Mouse (Mus musculus): ENCODE data around the gene Gins3.
"Not testable (repeated sequence)": the region's sequence is repeated elsewhere in the genome, so short reads cannot be mapped to it uniquely, and the experiment has no call there.

Gene Gins3

GRCm38 (mm10) chr8:95655831-95656230 lies 22.6 kb downstream of the Gins3 start:
- DNase-seq: no peak

DNA sequence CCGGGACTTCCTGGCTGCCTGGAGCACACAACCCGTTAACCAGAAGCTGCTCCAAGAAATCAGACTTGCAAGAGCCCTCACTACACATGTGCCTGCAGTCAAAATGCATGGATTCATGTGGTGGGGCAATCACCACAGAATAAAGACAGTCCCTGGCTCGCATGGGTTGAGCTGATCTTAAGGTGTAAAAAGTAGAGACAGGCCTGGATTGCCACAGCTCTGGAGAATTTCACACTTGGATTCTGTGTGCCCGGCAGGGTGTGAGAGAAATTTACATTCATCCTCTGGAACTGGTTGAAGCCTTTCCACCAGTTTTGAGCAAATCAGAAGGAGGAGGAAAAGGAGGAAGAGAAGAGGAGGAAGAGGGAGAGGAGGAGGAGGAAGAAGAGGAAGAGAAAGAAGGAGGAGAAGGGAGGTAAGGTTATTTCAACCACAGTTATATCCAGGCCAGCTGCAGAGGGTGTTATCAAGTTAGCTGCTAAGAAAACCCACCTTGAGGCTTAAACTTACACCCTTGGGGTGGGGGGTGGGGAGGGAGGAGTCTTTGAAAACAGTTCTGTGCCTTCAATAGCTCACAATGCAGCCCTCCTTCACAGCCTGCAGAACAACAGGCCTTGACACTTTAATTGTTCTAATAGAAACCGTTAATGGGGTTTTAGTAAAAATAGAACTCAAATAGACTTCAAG lies 23.2 kb downstream of the Gins3 start:
- DNase-seq: no peak

DNA sequence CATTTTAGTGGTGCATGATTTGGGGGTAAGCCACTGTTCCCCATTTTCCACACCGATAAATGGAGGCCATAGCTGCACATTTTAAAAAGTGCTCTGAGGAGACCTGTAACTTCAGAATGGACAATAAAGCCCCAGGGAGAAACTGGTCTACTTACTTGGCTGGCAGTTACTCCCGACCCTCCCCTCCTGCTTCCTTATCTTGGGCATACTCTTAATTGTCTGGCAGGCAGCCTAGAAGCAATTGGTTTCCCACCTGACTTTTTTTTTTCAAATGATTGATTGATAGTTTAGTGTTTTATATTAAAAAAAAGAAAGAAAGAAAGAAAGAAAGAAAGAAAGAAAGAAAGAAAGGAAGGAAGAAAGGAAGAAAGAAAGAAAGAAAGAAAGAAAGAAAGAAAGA lies 24.3 kb downstream of the Gins3 start:
- DNase-seq: no peak

DNA sequence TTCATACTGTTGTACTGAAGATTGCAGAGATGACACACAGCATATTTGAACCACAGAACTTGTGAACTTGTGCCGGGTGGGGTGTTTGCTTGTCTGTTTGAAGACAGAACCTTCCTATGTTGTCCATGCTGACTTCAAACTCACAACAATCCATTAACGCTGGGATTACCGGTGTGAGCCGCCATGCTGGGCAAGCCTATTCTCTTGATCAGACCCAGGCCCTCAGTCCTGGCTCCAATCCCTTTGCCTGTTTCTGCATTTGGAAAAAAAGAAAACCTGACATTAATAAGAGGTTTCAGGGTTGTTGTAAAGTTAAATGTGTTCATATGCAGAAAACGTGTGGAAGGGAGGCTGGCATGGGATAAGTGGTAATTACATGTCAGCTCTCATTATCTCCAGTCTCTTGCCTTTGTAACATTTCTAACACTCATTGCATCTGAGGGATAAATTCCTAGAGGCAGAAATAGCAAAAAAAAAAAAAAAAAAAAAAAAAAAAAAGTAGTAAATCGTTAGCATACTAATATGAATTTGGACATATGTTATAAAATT lies 27.2 kb downstream of the Gins3 start:
- DNase-seq: no peak

- DNase-seq: no peak
Measured at GRCm38 (mm10) chr8:95661085-95661484, 27.8 kb downstream of the Gins3 start.

DNA sequence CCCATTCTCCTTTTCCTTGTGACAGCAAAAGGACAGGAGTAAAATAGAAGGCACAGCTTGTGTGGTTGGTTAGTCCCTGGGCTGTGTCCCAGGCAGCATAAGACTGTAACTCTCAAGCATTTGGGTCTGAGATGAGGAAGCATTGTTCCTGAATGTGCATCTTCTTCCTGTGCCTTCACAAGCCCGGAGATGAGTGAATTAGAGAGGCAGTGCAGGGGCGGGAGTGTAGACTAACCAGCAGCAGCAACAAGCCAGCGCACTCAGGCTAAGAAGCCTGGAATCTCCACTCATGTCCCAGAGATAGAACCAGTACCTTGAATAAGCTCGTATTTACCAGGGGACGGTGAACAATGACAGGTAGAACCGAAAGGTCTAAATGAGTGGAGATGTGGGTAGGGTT lies 28.3 kb downstream of the Gins3 start:
- DNase-seq: no peak

DNA sequence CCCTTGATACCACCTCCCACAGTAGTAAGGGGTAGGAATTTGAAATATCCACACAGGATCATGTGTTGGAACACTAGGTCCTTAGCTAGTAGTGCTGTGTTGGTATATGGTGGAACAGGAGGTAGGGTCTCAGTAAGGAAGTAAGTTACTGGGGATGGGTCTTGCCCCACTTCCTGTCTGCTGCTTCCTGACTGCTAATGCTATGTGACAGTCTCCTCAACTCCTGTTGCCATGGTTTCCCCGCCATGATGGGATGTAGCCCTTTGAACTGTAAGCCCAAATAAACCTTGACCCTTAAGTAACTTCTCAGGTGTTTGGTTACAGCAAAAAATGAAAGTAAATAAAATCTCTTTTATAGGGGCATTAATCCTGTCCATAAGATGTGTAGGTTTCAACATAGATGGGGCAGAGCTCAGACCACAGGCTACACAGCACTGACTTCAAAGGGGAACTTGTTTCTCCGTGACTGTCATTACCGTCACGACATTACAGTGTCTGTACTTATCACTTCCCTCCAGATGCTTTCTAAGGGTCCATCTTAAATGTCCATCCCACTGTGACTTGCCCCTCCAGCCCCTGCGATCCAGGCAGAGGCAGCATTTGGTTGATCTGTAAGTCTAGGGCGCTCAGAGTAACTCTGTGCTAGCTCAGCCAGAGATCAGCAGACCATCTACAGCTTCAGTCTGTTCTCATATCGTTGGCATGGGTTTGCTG lies 29.8 kb downstream of the Gins3 start:
- no peak for DNase-seq

GRCm38 (mm10) chr8:95663599-95663949 lies 30.3 kb downstream of the Gins3 start:
- DNase-seq: no peak

- not testable (repeated sequence) for DNase-seq
Measured at GRCm38 (mm10) chr8:95665813-95666452, 32.7 kb downstream of the Gins3 start.

DNA sequence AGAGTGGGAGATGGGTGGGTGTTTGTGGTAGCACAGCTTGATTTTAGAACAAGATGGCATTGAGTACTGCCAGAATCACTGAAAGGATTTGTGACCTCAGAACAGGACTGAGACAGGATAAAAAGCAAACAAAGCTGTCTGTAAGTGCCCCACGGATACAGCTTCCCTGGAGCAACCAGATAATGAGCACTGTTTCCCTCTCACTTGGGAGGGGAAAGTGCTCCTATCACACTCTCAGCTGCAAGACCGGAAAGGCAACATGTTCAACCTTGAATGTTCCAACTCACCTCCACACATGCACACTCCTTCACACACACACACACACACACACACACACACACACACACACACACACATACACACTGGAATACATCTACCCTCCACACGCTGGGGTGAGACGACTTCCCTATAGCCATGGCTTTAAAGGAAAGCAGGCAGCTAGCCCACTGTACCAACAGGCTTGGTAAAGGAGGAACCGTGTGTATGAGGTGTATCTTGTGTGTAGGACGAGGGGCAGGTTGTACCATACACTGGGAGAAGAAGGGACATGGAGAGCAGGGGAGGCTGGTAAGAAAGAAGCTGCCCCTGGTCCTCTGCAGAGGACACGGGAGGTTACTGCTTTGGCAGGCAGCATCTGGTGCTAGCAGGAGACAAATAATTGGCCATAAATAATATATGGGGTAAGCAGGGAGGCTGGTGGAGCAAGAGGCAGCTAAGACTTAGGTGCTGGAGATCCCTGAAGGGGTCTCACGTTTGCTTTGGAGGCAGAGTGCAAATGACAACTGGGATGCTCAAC lies 35.1 kb downstream of the Gins3 start:
- DNase-seq: no peak

DNA sequence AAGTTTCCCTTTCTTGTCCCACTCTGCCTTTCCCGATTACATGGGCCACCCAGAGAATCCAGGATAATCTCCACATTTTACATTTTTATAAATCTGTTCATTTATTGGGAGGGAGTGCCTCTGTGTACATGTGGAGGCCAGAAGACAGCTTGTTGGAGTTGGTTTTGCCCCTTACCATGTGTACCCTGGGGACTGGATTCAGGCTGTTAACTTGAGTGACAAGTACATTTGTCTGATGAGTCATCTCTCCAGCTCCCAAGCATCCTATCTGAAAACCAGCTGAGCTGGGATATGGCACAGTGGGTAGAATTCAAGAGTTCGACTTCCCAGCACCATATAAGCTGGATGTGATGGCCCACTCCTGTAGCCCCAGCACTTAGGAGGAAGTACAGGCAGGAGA lies 36.7 kb downstream of the Gins3 start:
- DNase-seq: no peak

GRCm38 (mm10) chr8:95671861-95672260 lies 38.6 kb downstream of the Gins3 start:
- DNase-seq: no peak

DNA sequence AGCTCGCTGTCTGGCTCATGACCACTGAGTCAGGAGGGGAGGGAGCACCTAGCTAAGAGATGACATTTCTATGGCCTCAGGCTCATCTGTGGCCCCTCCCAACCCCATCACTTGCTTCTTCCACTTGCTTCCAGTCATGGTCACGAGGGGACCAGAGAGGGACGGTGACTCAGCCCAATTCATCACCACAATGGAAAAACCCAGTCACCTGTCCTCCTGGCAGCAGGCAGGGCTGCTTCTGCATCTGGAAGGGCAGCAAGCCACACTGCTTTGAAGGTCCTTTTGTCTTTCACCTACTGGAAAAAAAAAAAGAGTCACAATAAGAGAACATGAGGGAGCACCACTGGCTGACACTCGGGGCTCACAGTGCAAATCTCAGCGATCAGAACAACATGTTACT lies 39.6 kb downstream of the Gins3 start:
- DNase-seq: no peak

- no peak for DNase-seq
Measured at GRCm38 (mm10) chr8:95676631-95677030, 43.4 kb downstream of the Gins3 start, which contains the start of gene Ndrg4. Gene Ndrg4 (plus strand): TSS chr8:95676980.

GRCm38 (mm10) chr8:95677591-95678023 lies 44.4 kb downstream of the Gins3 start:
- no peak for DNase-seq

- DNase-seq: no peak
Measured at GRCm38 (mm10) chr8:95678024-95678611, 44.9 kb downstream of the Gins3 start.

- DNase-seq: no peak
Measured at GRCm38 (mm10) chr8:95688073-95688672, 54.9 kb downstream of the Gins3 start.

GRCm38 (mm10) chr8:95690929-95691541 lies 57.8 kb downstream of the Gins3 start:
- no peak for DNase-seq

DNA sequence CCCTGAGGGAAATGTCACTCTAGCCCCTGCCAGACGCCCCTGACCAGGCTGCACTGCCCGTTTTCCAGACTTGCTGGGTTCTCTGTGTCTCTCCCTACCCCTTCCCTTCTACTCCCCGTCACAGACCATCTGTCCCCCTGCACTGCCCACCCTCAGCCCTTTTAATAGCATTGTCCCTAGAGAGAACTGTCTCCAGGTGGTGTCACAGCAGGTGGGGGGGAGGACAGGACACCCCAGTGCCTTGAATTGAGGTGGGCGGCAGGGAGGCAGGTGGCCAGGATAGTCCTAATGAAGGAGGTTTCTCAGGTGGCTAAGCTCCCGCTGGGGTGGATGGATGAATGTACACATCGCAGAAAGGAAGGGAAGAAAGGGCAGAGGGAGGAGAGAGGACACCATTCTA lies 61.4 kb downstream of the Gins3 start:
- DNase-seq: no peak

Measured in cerebellum, adult 11 months (tissue).